Mouse (Mus musculus) C2C12 (cell line): ENCODE results near the gene Plppr2. TPM values are rescaled to one million over a fixed set of nuclear protein-coding genes. Genes with fewer than 3 reads are reported as not detected.

Experiments used
- H3K27me3 ChIP-seq: one replicate; pipeline ENCODE4 v1.6.1; 2011; ENCODE audit not compliant: control insufficient read depth, insufficient read depth, insufficient read length
- H3K36me3 ChIP-seq: one replicate; pipeline ENCODE4 v1.6.1; 2011; ENCODE audit not compliant: control insufficient read depth, insufficient read depth
- H3K4me3 ChIP-seq: one replicate; pipeline ENCODE4 v1.5.1; 2011; ENCODE audit warnings: mild to moderate bottlenecking, control low read depth; ENCODE audit not compliant: poor library complexity, insufficient read depth, severe bottlenecking
- H3K79me2 ChIP-seq: one replicate; pipeline ENCODE4 v1.6.1; 2011; ENCODE audit not compliant: control insufficient read depth, insufficient read depth
- H3K79me3 ChIP-seq: one replicate; pipeline ENCODE4 v1.6.1; 2011; ENCODE audit warnings: low read depth, control low read depth
- H3ac ChIP-seq: one replicate; pipeline ENCODE3; 2011; ENCODE audit warnings: low read depth; ENCODE audit not compliant: control insufficient read depth, insufficient read length
- CEBPB ChIP-seq: IDR thresholded peaks from one replicate; pipeline ENCODE4 v1.6.1; 2011; ENCODE audit warnings: low read depth, mild to moderate bottlenecking, control low read depth, moderate library complexity
- CTCF ChIP-seq: IDR thresholded peaks from one replicate; pipeline ENCODE4 v1.5.1; 2011; ENCODE audit not compliant: control insufficient read depth, insufficient read depth, insufficient read length
- FOSL1 ChIP-seq: IDR thresholded peaks from one replicate; pipeline ENCODE4 v1.8.0; 2011; ENCODE audit warnings: mild to moderate bottlenecking, low read length; ENCODE audit not compliant: poor library complexity, insufficient read depth, severe bottlenecking
- MAX ChIP-seq: IDR thresholded peaks from one replicate; pipeline ENCODE4 v1.6.1; 2011; ENCODE audit warnings: mild to moderate bottlenecking, control low read depth
- MYOD1 ChIP-seq: IDR thresholded peaks from one replicate; pipeline ENCODE4 v1.6.1; 2011; ENCODE audit warnings: low read depth; ENCODE audit not compliant: control insufficient read depth, insufficient read length
- MYOG ChIP-seq: IDR thresholded peaks from one replicate; pipeline ENCODE4 v1.6.1; 2011; ENCODE audit not compliant: control insufficient read depth, insufficient read length; ENCODE audit errors: extremely low read depth
- USF1 ChIP-seq: IDR thresholded peaks from one replicate; pipeline ENCODE4 v1.6.1; 2011; ENCODE audit warnings: low read depth, mild to moderate bottlenecking, control low read depth, moderate library complexity
- polyA plus RNA-seq: library from polyadenylated mRNA; unstranded; fragments of >200 nt; fragmentation: generic; extraction: Trizol; gene quantifications from one replicate; pipeline ENCODE4 v1.2.1, GENCODE M21; 2012; ENCODE audit warnings: missing spikeins

The Plppr2 gene
- polyA plus RNA-seq, 1 experiment, result 11.6 TPM

- Histone ChIP-seq H3ac (no peak overlapping the region), H3K79me2 (peaks cover 16% of the 10 kb centered on the region), H3K79me3 (peaks cover 2% of the 10 kb centered on the region), H3K27me3 (no peaks in the 10 kb centered on the region), H3K4me3 (no peak overlapping the region), H3K36me3 (no peaks in the 10 kb centered on the region)
- TF ChIP-seq USF1, result no peak
- no peak for TF ChIP-seq CEBPB
- TF ChIP-seq MYOG, result no peak
- TF ChIP-seq MYOD1, result no peak
- no peak for TF ChIP-seq MAX
- TF ChIP-seq CTCF, result no peak
- no peak for TF ChIP-seq FOSL1
These were observed 13.8 kb upstream of the Plppr2 start for GRCm38 (mm10) chr9:21923036-21923435.

DNA sequence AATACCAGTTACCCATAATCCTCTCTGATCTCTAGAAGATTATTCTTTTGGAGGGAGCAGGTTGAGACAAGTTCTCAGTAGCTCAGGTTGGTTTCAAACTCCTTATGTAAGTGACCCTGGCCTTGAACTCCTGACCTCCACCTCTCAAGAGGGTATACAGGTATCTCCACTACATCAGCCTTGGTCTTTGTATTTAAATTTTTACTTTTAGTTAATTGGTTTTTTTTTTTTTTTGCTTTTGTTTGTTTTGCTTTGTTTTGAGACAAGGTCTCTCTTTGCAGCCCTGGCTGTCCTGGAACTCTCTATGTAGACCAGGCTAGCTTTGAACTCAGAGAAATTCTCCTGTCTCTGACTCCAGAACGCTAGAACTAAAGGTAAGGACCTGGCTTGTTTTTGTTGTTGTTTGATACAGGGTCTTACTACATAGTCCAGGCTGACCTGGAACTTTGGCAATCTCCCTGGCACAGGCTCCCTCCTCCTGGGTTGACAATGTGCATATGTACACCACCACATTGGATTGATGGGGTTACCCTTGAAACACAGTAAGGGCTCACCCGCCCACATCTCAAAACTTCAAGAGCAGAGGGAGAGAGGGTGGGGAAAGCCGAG lies 13.2 kb upstream of the Plppr2 start:
- TF ChIP-seq USF1 (no peak), MYOD1 (no peak), MAX (no peak), MYOG (no peak), FOSL1 (no peak)
- H3K4me3 ChIP-seq, result no peak overlapping the region

DNA sequence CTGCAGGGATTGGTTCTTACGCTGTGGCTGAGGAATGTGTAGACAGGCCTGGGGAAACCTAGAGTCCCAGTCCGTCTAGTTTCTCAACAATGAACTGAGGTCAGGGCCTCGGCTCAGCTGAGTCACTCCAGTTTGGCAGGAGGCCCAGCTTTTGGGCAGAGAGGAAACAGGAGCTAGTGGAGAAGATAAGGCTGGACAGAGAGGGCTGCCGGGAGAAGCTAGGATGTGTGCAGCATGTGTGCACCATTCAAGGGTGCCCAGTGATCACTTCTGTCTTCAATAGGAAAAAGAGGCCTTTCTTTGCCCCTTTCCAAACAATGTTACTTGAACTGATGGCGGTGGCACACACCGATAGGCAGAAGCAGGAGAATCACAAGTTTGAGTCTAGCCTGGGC lies 12.7 kb upstream of the Plppr2 start:
- peak; percentile 72 for TF ChIP-seq CEBPB
- no peak for TF ChIP-seq MYOD1
- TF ChIP-seq FOSL1, result peak; percentile 9
- TF ChIP-seq CTCF, result no peak
- no peak for TF ChIP-seq USF1
- TF ChIP-seq MYOG, result no peak
- Histone ChIP-seq H3ac (no peak overlapping the region), H3K79me3 (peaks cover 2% of the 10 kb centered on the region), H3K36me3 (no peaks in the 10 kb centered on the region), H3K27me3 (no peaks in the 10 kb centered on the region), H3K79me2 (peaks cover 16% of the 10 kb centered on the region), H3K4me3 (no peak overlapping the region)

More for the DNA sequence above, 13.2 kb upstream of the Plppr2 start:
- Histone ChIP-seq H3K79me3 (peaks cover 2% of the 10 kb centered on the region), H3K36me3 (no peaks in the 10 kb centered on the region), H3K79me2 (peaks cover 16% of the 10 kb centered on the region), H3K27me3 (no peaks in the 10 kb centered on the region), H3ac (no peak overlapping the region)

DNA sequence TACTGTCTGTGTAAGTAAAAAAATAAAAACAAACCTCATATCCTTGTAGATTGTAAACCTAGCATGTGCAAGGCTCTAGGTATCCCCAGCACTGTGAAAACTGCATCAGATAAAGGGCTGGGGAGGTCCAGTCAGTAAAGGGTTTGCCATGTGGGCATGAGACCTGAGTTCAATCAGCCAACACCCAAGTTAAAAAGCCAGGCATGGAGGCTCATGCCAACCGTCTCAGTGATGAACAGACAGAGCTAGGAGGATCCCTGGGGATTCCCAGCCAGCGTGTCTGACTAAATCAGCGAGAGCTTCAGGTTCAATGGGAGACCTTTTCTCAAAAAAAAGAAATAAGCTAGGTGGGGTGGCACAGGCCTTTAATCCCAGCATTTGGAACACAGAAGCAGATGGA lies 11.8 kb upstream of the Plppr2 start:
- Histone ChIP-seq H3K4me3 (no peak overlapping the region), H3K36me3 (no peaks in the 10 kb centered on the region), H3ac (no peak overlapping the region), H3K27me3 (no peaks in the 10 kb centered on the region), H3K79me3 (peaks cover 2% of the 10 kb centered on the region), H3K79me2 (peaks cover 16% of the 10 kb centered on the region)
- no peak for TF ChIP-seq CTCF
- no peak for TF ChIP-seq CEBPB
- TF ChIP-seq MAX, result no peak
- TF ChIP-seq MYOD1, result no peak
- TF ChIP-seq USF1, result no peak
- TF ChIP-seq MYOG, result no peak
- TF ChIP-seq FOSL1, result no peak

DNA sequence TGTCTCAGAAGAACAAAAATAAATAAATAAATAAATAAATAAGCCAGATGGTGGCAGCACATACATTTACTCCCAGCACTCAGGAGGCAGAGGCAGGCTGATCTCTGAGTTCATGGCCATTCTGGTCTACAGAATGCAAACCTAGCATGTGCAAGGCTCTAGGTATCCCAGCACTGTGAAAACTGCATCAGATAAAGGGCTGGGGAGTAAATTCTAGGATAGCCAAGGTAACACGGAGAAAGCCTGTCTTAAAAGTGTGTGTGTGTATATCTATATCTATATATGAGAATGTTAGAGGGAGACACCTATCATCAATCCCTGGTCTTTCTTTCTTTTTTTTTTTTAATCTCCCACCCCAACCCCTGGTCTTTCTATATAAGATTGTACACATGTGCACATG lies 11.3 kb upstream of the Plppr2 start:
- no peak for TF ChIP-seq USF1
- Histone ChIP-seq H3K79me2 (peaks cover 16% of the 10 kb centered on the region), H3K27me3 (no peaks in the 10 kb centered on the region), H3K36me3 (no peaks in the 10 kb centered on the region), H3K4me3 (no peak overlapping the region), H3ac (no peak overlapping the region), H3K79me3 (peaks cover 2% of the 10 kb centered on the region)

GRCm38 (mm10) chr9:21926155-21926554 lies 10.7 kb upstream of the Plppr2 start:
- Histone ChIP-seq H3ac (no peak overlapping the region), H3K27me3 (no peaks in the 10 kb centered on the region), H3K79me2 (peaks cover 16% of the 10 kb centered on the region), H3K4me3 (peak overlapping the region; percentile 42), H3K79me3 (peaks cover 2% of the 10 kb centered on the region), H3K36me3 (no peaks in the 10 kb centered on the region)
- TF ChIP-seq CTCF (no peak), CEBPB (no peak), MAX (no peak), MYOG (no peak), MYOD1 (no peak), USF1 (no peak)
